Mouse (Mus musculus) intestine, embryonic 16.5 days (tissue): ENCODE measurements around the gene Bcl2l14. TPM values are rescaled to one million over a fixed set of nuclear protein-coding genes. Genes with fewer than 3 reads are reported as not detected.

Experiments used
- ATAC-seq: fragments of 200-750 bp; cut with Nextera tagmentation; 2 replicates; pipeline ENCODE4 v1.8.0; 2017; ENCODE audit warnings: moderate TSS enrichment, moderate library complexity
- H3K27ac ChIP-seq: fragments of 300-500 bp; sonication (generic); 2 replicates; pipeline ENCODE4 v1.5.1; 2014; ENCODE audit warnings: mild to moderate bottlenecking, low read length
- H3K27me3 ChIP-seq: fragments of 300-500 bp; sonication (generic); replicated peaks from 2 replicates; pipeline ENCODE4 v1.6.1; 2014; ENCODE audit warnings: low read length, control low read depth, mixed read lengths; ENCODE audit not compliant: control insufficient read depth, insufficient read depth
- H3K36me3 ChIP-seq: fragments of 300-500 bp; sonication (generic); 2 replicates; pipeline ENCODE4 v1.6.1; 2014; ENCODE audit warnings: low read length, control low read depth; ENCODE audit not compliant: control insufficient read depth, insufficient read depth
- H3K4me1 ChIP-seq: fragments of 300-500 bp; sonication (generic); 2 replicates; pipeline ENCODE4 v1.6.1; 2014; ENCODE audit warnings: low read length, control low read depth, mixed read lengths; ENCODE audit not compliant: control insufficient read depth, insufficient read depth
- H3K4me2 ChIP-seq: fragments of 300-500 bp; sonication (generic); 2 replicates; pipeline ENCODE4 v1.6.1; 2014; ENCODE audit warnings: low read depth, low read length, control low read depth
- H3K4me3 ChIP-seq: fragments of 300-500 bp; sonication (generic); 2 replicates; pipeline ENCODE4 v1.5.1; 2014; ENCODE audit warnings: mild to moderate bottlenecking, low read length
- H3K9ac ChIP-seq: fragments of 300-500 bp; sonication (generic); 2 replicates; pipeline ENCODE4 v1.6.1; 2014; ENCODE audit warnings: low read depth, low read length
- H3K9me3 ChIP-seq: fragments of 300-500 bp; sonication (generic); 2 replicates; pipeline ENCODE4 v1.6.1; 2016; ENCODE audit warnings: low read length, control low read depth; ENCODE audit not compliant: control insufficient read depth
- WGBS: fragments of 180-500 bp; shearing (Covaris S2); extraction: QIAGEN DNeasy Blood & Tissue Kit; methylation state at CpG from one replicate; pipeline ENCODE4 v1.1.7; 2014; 5-methylcytosine and 5-hydroxymethylcytosine counted together
- polyA plus RNA-seq: library from polyadenylated mRNA; unstranded; fragments of >200 nt; fragmentation: Nextera tagmentation; extraction: Ambion mirVana; gene quantifications from 2 replicates; pipeline ENCODE4 v1.2.1, GENCODE M21; 2015

Bcl2l14 gene
- polyA plus RNA-seq, 1 experiment from 2014 or later = 5.2 TPM

GRCm38 (mm10) chr6:134420375-134420774, 24.3 kb downstream of the Bcl2l14 start:
- 73% methylated on average over 8 of the region's 8 CpGs for WGBS
- H3K4me3 ChIP-seq = no peak overlapping the region
- no peaks in the 10 kb centered on the region for H3K4me1 ChIP-seq
- no peaks in the 10 kb centered on the region for H3K36me3 ChIP-seq
- H3K27ac ChIP-seq = no peak overlapping the region
- ATAC-seq = no peak
- no peaks in the 10 kb centered on the region for H3K27me3 ChIP-seq
- H3K9me3 ChIP-seq = no peaks in the 10 kb centered on the region
- no peak overlapping the region for H3K4me2 ChIP-seq
- no peak overlapping the region for H3K9ac ChIP-seq

GRCm38 (mm10) chr6:134421921-134422320, 25.8 kb downstream of the Bcl2l14 start:
- no peak overlapping the region for H3K9ac ChIP-seq
- no peak overlapping the region for H3K4me3 ChIP-seq
- H3K27ac ChIP-seq = no peak overlapping the region
- no peaks in the 10 kb centered on the region for H3K36me3 ChIP-seq
- H3K4me1 ChIP-seq = no peaks in the 10 kb centered on the region
- H3K4me2 ChIP-seq = no peak overlapping the region
- no peaks in the 10 kb centered on the region for H3K27me3 ChIP-seq
- no peak for ATAC-seq
- H3K9me3 ChIP-seq = no peaks in the 10 kb centered on the region
- 86% methylated on average over 6 of the region's 6 CpGs for WGBS

- H3K9me3 ChIP-seq = 0 out of 2 replicates have a peak, but pooled peaks cover 2% of the 10 kb centered on the region
- H3K27me3 ChIP-seq = no peaks in the 10 kb centered on the region
- H3K4me3 ChIP-seq = no peak overlapping the region
- H3K4me1 ChIP-seq = 0 out of 2 replicates have a peak, but pooled peaks cover 5% of the 10 kb centered on the region
- 0 out of 2 replicates have a peak, but pooled peaks cover 4% of the 10 kb centered on the region for H3K36me3 ChIP-seq
- WGBS = 30% methylated on average over 11 of the region's 11 CpGs
- no peak overlapping the region for H3K9ac ChIP-seq
- 0 out of 2 replicates have a peak overlapping the region, but pooled peaks have one; percentile 1 for H3K4me2 ChIP-seq
- ATAC-seq = peak; percentile 73
- no peak overlapping the region for H3K27ac ChIP-seq
Measured at GRCm38 (mm10) chr6:134425216-134425717, 29.1 kb downstream of the Bcl2l14 start.

GRCm38 (mm10) chr6:134427165-134427564, 31.0 kb downstream of the Bcl2l14 start:
- Histone ChIP-seq H3K4me2 (no peak overlapping the region), H3K27me3 (no peaks in the 10 kb centered on the region), H3K36me3 (0 out of 2 replicates have a peak, but pooled peaks cover 4% of the 10 kb centered on the region), H3K9ac (no peak overlapping the region), H3K9me3 (0 out of 2 replicates have a peak, but pooled peaks cover 2% of the 10 kb centered on the region), H3K4me1 (0 out of 2 replicates have a peak, but pooled peaks cover 5% of the 10 kb centered on the region), H3K4me3 (no peak overlapping the region), H3K27ac (no peak overlapping the region)
- WGBS = 89% methylated on average over 3 of the region's 3 CpGs
- ATAC-seq = no peak

DNA sequence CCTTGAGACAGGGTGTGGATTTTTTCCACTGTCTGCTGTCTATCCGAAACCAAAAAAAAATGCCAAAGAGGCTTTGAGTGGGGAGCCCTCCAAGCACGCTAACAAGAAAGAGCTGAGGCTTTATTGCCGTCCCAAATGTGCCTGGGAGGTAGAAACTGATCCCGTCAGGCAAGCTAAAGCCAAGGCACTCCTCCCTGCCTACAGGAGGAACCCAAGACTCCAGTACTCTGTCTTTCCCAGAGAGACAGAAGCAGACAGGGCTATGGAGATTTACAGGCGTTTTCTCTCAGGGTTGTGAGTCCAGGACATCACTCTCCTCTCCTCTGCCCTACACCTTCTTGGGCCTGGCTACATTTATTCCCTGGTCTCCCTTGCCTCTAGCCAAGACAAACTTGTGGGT, 32.3 kb downstream of the Bcl2l14 start:
- Histone ChIP-seq H3K36me3 (0 out of 2 replicates have a peak, but pooled peaks cover 4% of the 10 kb centered on the region), H3K9me3 (0 out of 2 replicates have a peak, but pooled peaks cover 2% of the 10 kb centered on the region), H3K4me3 (no peak overlapping the region), H3K9ac (no peak overlapping the region), H3K4me2 (no peak overlapping the region), H3K4me1 (peaks cover 11% of the 10 kb centered on the region; the same call in 1 of the 2 replicates), H3K27me3 (no peaks in the 10 kb centered on the region), H3K27ac (no peak overlapping the region)
- 68% methylated on average over 5 of the region's 5 CpGs for whole genome bisulfite sequencing
- ATAC-seq = no peak

GRCm38 (mm10) chr6:134430161-134430799, 34.2 kb downstream of the Bcl2l14 start:
- no peak overlapping the region for H3K4me3 ChIP-seq
- peaks cover 11% of the 10 kb centered on the region; the same call in 1 of the 2 replicates for H3K4me1 ChIP-seq
- H3K27me3 ChIP-seq = no peaks in the 10 kb centered on the region
- H3K27ac ChIP-seq = no peak overlapping the region
- H3K9me3 ChIP-seq = 0 out of 2 replicates have a peak, but pooled peaks cover 2% of the 10 kb centered on the region
- H3K9ac ChIP-seq = no peak overlapping the region
- ATAC-seq = no peak
- WGBS = 74% methylated on average over 9 of the region's 9 CpGs
- H3K4me2 ChIP-seq = no peak overlapping the region
- H3K36me3 ChIP-seq = 0 out of 2 replicates have a peak, but pooled peaks cover 4% of the 10 kb centered on the region

- H3K9me3 ChIP-seq = 0 out of 2 replicates have a peak, but pooled peaks cover 2% of the 10 kb centered on the region
- H3K9ac ChIP-seq = no peak overlapping the region
- WGBS = 47% methylated on average over 4 of the region's 4 CpGs
- 0 out of 2 replicates have a peak, but pooled peaks cover 4% of the 10 kb centered on the region for H3K36me3 ChIP-seq
- ATAC-seq = no peak
- no peak overlapping the region for H3K4me3 ChIP-seq
- H3K4me2 ChIP-seq = no peak overlapping the region
- H3K4me1 ChIP-seq = peaks cover 11% of the 10 kb centered on the region; the same call in 1 of the 2 replicates
- no peak overlapping the region for H3K27ac ChIP-seq
- H3K27me3 ChIP-seq = no peaks in the 10 kb centered on the region
Measured at GRCm38 (mm10) chr6:134431583-134431982, 35.5 kb downstream of the Bcl2l14 start.

DNA sequence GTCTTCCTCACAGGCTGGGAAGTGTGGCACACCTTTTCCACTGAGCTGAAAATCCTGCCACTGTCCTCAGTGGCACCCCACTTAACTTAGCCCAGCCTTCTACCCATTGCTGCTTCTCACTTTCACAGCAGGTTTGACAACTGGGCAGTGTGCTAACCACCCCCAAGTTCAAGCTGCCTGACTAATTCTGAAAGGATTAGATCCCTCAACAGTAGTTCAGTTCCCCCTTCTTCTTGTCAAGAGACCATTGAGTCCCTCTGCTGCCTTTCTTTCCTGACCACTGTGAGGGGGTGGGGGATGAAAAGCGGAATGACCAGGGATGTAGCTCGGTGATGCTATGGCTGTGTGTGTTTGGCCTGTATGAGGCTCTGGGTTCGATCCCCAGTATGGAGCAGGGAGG, 37.2 kb downstream of the Bcl2l14 start:
- no peak overlapping the region for H3K9ac ChIP-seq
- H3K4me2 ChIP-seq = no peak overlapping the region
- no peaks in the 10 kb centered on the region for H3K27me3 ChIP-seq
- H3K9me3 ChIP-seq = no peaks in the 10 kb centered on the region
- WGBS = 91% methylated on average over 3 of the region's 3 CpGs
- no peak overlapping the region for H3K27ac ChIP-seq
- no peaks in the 10 kb centered on the region for H3K36me3 ChIP-seq
- no peak overlapping the region for H3K4me3 ChIP-seq
- 0 out of 2 replicates have a peak, but pooled peaks have one; percentile 2 for ATAC-seq
- H3K4me1 ChIP-seq = peaks cover 11% of the 10 kb centered on the region; the same call in 1 of the 2 replicates

- no peak overlapping the region for H3K27ac ChIP-seq
- H3K36me3 ChIP-seq = no peaks in the 10 kb centered on the region
- H3K27me3 ChIP-seq = no peaks in the 10 kb centered on the region
- no peak overlapping the region for H3K4me3 ChIP-seq
- no peak overlapping the region for H3K9ac ChIP-seq
- H3K9me3 ChIP-seq = no peaks in the 10 kb centered on the region
- WGBS = 74% methylated on average over 6 of the region's 6 CpGs
- no peak for ATAC-seq
- H3K4me1 ChIP-seq = peaks cover 6% of the 10 kb centered on the region; the same call in 1 of the 2 replicates
- no peak overlapping the region for H3K4me2 ChIP-seq
Measured at GRCm38 (mm10) chr6:134434044-134434443, 37.9 kb downstream of the Bcl2l14 start.
